Mouse (Mus musculus) heart, postnatal 10 days (tissue): ENCODE results near the gene Dnase2a. TPM values are rescaled to one million over a fixed set of nuclear protein-coding genes. Genes with fewer than 3 reads are reported as not detected.
"Not testable (repeated sequence)": the region's sequence is repeated elsewhere in the genome, so short reads cannot be mapped to it uniquely, and the experiment has no call there.

Source experiments
- DNase-seq, 2 experiments: peaks; one replicate each; pipeline ENCODE4 v3.0.0; 2021
- intact Hi-C: fragments of 180-260 bp; cut with DNase I; formaldehyde crosslinking; loops from one replicate; pipeline ENCODE4 v1.15.1; 2025
- total RNA-seq, 2 experiments: library from RNA; stranded (reverse); gene quantifications; 2 replicates each; pipeline ENCODE4 v1.2.3; 2021

The Dnase2a gene
- total RNA-seq, 2 experiments from 2014 or later, result 6.4 to 7.3 TPM

DNA sequence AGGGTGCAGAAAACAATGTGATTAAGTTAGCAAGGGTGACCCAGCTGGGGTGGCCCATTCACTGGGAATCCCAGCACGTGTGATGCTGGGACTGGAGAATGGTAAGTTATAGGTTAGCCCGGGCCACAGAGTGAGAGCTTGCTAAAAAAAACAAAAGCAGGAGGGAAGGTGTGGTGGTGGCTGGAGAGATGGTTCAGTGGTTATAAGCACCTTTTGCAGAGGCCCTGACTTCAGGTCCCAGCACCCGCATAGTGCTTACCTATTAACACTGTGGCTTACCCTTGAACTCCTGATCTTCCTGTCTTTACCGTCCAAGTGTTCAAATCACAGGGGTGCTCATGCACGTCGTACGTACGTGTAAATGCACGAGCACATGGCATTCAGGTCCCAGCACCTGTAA is 1.3 kb upstream of the Dnase2a start:
- DNase-seq, result no peak
- intact Hi-C loops, result no loop called here

DNA sequence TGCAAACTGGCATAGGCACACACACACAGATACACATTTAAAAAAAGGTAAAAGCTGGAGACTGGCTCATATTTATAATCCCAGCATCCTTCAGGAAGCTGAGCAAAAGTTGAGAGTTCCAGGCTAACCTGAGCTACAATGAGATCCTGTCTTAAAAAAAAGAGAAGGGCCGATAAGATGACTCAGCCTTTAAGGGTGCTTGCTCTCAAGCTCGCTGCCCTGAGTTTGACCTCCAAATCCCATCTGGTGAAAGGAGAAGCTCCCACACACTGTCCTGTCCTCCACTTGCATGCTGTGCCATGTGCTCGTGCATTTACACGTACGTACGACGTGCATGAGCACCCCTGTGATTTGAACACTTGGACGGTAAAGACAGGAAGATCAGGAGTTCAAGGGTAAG is 867 bp upstream of the Dnase2a start:
- intact Hi-C loops, result no loop called here
- DNase-seq, result no peak

GRCm38 (mm10) chr8:84907979-84908378 is 381 bp upstream of the Dnase2a start:
- intact Hi-C loops, DNase-seq: not testable (repeated sequence)

GRCm38 (mm10) chr8:84909162-84909767 is 905 bp downstream of the Dnase2a start:
- intact Hi-C loops, result no loop called here

DNA sequence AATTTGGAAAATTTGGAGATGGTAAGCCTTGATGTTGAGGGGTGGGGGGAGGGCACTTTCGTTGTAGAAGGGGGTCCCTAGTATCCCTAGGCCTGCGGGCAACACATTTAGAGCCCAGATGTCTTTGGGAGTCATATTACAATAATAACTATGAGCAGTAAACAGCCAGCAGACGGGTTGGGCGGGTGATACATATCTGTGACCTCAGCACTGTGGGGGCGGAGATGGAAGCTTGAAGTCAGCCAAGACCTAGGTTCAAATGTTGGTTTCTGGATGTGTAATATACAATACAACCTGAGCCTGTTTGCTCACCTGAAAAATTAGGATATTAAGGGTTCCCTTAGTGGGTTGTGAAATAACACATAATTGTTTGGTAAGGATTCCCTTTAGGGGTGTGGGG is 1.6 kb downstream of the Dnase2a start:
- DNase-seq, result no peak
- intact Hi-C loops, result no loop called here

More at GRCm38 (mm10) chr8:84909162-84909767, 905 bp downstream of the Dnase2a start:
- no peak for DNase-seq

DNA sequence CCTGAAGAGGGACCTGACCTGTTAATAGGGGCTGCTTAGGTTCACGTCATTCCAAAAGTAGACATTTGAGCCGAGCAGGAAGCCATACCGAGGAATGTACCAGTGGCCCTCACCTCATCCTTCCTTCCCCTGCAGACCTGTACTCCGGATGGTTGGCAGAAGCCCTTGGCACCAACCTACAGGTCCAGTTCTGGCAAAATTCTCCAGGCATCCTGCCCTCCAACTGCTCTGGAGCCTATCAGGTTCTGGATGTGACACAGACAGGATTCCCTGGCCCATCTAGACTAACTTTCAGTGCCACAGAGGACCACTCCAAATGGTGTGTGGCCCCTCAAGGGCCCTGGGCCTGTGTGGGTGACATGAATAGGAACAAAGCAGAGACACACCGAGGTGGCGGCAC is 2.2 kb downstream of the Dnase2a start:
- intact Hi-C loops, result no loop called here

GRCm38 (mm10) chr8:84911854-84912253 is 3.5 kb downstream of the Dnase2a start:
- no peak for DNase-seq
- intact Hi-C loops, result no loop called here

More for the DNA sequence above, 2.2 kb downstream of the Dnase2a start:
- DNase-seq, result no peak

- intact Hi-C loops, result no loop called here
- no peak for DNase-seq
Measured at GRCm38 (mm10) chr8:84912391-84912790, 4.0 kb downstream of the Dnase2a start.

DNA sequence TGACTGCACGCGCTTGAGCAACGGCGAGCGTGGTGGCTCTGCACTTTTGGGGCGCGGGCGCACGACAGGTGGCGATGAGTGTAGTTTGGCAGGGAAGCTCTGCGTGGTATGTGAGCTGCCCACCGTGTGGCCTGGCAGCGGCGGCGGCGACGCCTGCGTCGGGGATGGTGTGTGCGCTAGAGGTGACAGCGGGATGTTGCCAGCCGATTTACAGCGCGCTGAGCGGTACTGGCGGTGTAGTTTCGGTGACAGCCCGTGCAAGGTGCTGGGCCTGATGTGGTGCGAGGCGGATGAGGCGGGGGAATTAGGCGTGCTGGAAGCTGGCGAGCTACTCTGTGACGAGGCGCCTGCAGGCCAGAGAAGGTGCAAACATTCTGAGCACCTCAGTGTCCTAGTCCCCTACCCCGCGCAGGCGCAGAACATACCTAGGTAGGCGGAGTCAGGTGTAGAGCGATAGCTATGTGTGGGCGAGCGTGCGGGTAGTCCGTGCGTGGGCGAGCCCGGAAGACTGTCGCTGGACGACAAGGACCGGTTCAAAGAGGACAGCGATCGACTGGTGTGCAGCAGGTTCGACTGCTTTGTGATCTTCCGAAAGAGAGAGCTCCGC is 4.6 kb downstream of the Dnase2a start:
- DNase-seq, result peak; percentile 61 to 64
- intact Hi-C loops, result no loop called here

GRCm38 (mm10) chr8:84913502-84913900 is 5.1 kb downstream of the Dnase2a start:
- no peak for DNase-seq
- intact Hi-C loops, result no loop called here

DNA sequence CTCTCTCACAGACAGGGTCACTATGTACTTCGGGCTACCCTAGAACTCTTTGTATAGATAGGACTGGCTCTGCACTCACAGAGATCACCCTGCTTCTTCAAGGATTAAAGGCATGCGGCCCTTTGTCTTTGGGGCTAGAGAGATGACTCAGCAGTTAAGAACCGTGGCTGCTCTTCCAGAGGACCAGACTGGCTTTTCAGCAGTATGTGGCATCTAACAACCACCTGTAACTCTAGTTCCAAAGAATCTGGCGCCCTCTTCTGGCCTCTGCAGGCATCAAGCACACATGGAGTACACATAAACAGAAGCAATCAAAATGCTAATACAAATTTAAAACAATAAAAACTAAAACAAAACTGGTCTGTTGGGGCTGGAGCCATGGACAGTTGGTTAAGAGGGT is 5.6 kb downstream of the Dnase2a start:
- DNase-seq, result no peak

DNA sequence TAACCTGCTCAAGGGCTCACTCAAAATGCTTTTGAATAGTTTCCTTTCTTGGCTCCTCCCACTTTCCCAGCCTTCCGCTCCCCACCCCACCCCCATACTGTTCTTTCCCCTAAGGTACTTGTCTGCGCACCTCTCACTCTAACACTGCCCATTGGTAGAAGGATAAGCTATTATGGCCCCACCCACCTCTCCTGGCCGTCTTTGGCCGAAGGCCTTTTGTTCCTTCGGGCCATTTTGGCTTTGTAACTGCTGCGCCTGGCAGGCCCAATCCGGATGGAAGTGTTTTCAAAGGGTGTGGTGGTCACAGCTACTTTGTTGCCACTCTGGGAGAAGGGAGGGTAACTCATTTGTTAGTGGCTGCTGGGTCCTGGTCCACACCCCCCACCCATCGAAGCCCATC is 6.9 kb downstream of the Dnase2a start:
- DNase-seq, result no peak
- intact Hi-C loops, result no loop called here

More for the DNA sequence above, 5.6 kb downstream of the Dnase2a start:
- intact Hi-C loops, result no loop called here

GRCm38 (mm10) chr8:84917781-84918180 is 9.4 kb downstream of the Dnase2a start:
- no peak for DNase-seq
- intact Hi-C loops, result no loop called here

- DNase-seq, result no peak
- intact Hi-C loops, result no loop called here
Measured at GRCm38 (mm10) chr8:84918646-84919045, 10.3 kb downstream of the Dnase2a start.

GRCm38 (mm10) chr8:84921596-84921995 is 13.2 kb downstream of the Dnase2a start:
- intact Hi-C loops, result no loop called here
- DNase-seq, result peak; percentile 28 to 35

- DNase-seq, result no peak
Measured at GRCm38 (mm10) chr8:84925557-84925956, 17.2 kb downstream of the Dnase2a start.

GRCm38 (mm10) chr8:84927513-84927912 is 19.2 kb downstream of the Dnase2a start:
- no peak for DNase-seq
- intact Hi-C loops, result no loop called here

More at GRCm38 (mm10) chr8:84925557-84925956, 17.2 kb downstream of the Dnase2a start:
- intact Hi-C loops, result no loop called here

DNA sequence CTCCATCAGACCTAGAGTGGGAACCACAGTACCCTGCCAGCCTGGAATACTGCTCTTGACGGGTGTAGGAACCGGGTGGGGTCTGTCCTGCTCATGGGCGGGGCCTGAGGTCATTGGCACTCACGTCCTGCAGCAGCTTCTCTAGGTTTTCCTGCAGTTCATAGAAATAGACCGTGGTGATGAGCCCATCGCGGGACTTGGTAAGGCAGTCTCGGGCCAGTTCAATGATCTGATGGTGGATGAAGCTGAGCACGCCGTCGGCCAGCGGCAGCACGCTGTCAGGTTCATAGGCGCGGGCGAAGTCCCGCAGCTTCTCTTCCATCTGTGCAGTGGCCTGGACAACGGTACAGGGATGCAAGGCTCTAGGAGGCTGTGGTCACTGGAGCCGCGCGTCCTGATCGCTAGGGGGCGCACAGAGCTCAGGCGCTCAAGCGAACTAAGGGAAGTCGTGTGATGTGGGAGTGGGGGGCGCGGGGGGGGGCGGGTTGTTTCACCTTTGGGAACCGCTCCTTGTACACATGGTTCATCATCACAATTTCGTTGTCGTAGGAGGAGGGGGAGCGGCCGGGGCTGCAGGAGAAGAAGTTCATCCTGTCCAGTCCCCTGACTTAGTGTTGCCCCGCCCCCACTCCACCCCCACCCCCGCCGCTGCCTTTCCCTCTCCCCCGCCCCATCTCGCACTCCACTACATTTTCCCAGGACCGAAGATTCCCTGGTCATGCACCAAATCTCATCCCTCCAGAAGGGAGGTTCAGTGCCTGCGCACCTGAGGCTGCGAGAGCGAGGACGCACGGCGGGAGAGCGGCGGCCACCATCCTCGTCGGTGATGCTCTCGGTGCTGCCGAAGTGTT is 20.3 kb downstream of the Dnase2a start:
- intact Hi-C loops, result loop anchor here (1.0 kb wide), 1 partner anchor 70 kb away; no protein-coding TSS in a partner anchor
- DNase-seq, result peak; percentile 63 to 79

- intact Hi-C loops, result no loop called here
- no peak for DNase-seq
Measured at GRCm38 (mm10) chr8:84930582-84930981, 22.2 kb downstream of the Dnase2a start.

- no peak for DNase-seq
- intact Hi-C loops, result no loop called here
Measured at GRCm38 (mm10) chr8:84933767-84934559, 25.6 kb downstream of the Dnase2a start.

DNA sequence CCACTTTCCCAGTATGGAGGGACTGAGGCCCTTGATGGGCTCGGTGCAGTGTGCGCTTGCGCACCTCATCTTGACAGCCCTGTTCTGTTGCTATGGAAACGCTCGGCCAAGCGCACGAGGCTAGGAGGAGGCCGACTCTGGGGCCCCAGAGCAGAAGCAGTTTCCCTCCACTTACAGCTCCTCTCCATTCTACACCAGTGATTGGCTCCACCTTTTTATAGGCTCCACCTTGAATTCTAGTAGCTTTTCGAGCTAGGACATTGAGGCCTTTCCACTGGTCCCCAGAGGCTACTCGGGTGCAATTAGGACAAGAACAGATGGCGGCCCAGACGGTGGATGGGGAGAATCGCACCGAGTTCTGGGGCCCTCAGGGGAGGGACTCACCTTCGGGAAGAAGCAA is 26.5 kb downstream of the Dnase2a start:
- no peak for DNase-seq
- intact Hi-C loops, result no loop called here
